Mouse (Mus musculus) hindbrain, embryonic 14.5 days (tissue): ENCODE data around the gene Hsd17b2. TPM values are rescaled to one million over a fixed set of nuclear protein-coding genes. Genes with fewer than 3 reads are reported as not detected.

ENCODE experiments used
- ATAC-seq: fragments of 200-750 bp; cut with Nextera tagmentation; 2 replicates; pipeline ENCODE4 v1.8.0; 2017; ENCODE audit warnings: moderate number of reproducible peaks, mild to moderate bottlenecking, moderate TSS enrichment, moderate library complexity; ENCODE audit not compliant: low FRiP score
- DNase-seq: peaks from one replicate; pipeline ENCODE4 v3.0.0-alpha.2; 2015; ENCODE audit warnings: low spot score
- H3K27ac ChIP-seq: fragments of 300-500 bp; sonication (generic); 2 replicates; pipeline ENCODE4 v1.5.1; 2014; ENCODE audit warnings: mild to moderate bottlenecking, moderate library complexity
- H3K27me3 ChIP-seq: fragments of 300-500 bp; sonication (generic); 2 replicates; pipeline ENCODE4 v1.6.1; 2014; ENCODE audit warnings: mild to moderate bottlenecking, low read length, mixed read lengths; ENCODE audit not compliant: control insufficient read depth, insufficient read depth
- H3K36me3 ChIP-seq: fragments of 300-500 bp; sonication (generic); replicated peaks from 2 replicates; pipeline ENCODE4 v1.6.1; 2014; ENCODE audit not compliant: control insufficient read depth, insufficient read depth
- H3K4me1 ChIP-seq: fragments of 300-500 bp; sonication (generic); replicated peaks from 2 replicates; pipeline ENCODE4 v1.6.1; 2014; ENCODE audit warnings: antibody characterized with exemption, low read length, mixed read lengths; ENCODE audit not compliant: control insufficient read depth, insufficient read depth
- H3K4me2 ChIP-seq: fragments of 300-500 bp; sonication (generic); replicated peaks from 2 replicates; pipeline ENCODE4 v1.6.1; 2014; ENCODE audit warnings: mild to moderate bottlenecking, moderate library complexity
- H3K4me3 ChIP-seq: fragments of 300-500 bp; sonication (generic); replicated peaks from 2 replicates; pipeline ENCODE4 v1.5.1; 2014; ENCODE audit warnings: mild to moderate bottlenecking, low read length
- H3K9ac ChIP-seq: fragments of 300-500 bp; sonication (generic); 2 replicates; pipeline ENCODE4 v1.6.1; 2014
- H3K9me3 ChIP-seq: fragments of 300-500 bp; sonication (generic); 2 replicates; pipeline ENCODE4 v1.6.1; 2016; ENCODE audit warnings: low read length; ENCODE audit not compliant: control insufficient read depth
- WGBS: fragments of 180-500 bp; shearing (Covaris S2); extraction: QIAGEN DNeasy Blood & Tissue Kit; methylation state at CpG from one replicate; pipeline ENCODE4 v1.1.7; 2014; 5-methylcytosine and 5-hydroxymethylcytosine counted together
- polyA plus RNA-seq: library from polyadenylated mRNA; unstranded; fragments of >200 nt; fragmentation: Nextera tagmentation; extraction: Ambion mirVana; gene quantifications from 2 replicates; pipeline ENCODE4 v1.2.1, GENCODE M21; 2014

Hsd17b2 gene
- polyA plus RNA-seq, 1 experiment from 2014 or later = 0.25 TPM

DNA sequence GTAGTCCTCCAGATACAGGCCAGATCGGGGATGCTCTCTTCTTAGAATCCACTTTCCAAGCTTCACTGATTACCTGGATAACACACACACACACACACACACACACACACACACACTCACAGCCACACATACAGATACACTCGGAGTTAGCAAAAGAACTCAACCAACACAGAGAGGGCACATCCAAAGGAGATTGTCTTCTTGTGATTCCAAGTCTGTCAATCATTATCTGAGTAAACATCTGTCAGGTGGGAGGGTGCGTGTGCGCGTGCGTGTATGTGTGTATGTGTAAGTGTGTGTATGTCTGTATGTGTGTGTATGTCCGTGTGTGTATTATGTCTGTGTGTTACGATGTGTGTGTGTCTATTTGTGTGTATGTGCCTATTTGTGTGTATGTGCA is 458 bp upstream of the Hsd17b2 start:
- 94% methylated on average over 8 of the region's 8 CpGs for WGBS
- Histone ChIP-seq H3K4me3 (no peak overlapping the region), H3K27ac (no peak overlapping the region), H3K36me3 (no peaks in the 10 kb centered on the region), H3K4me1 (peaks cover 6% of the 10 kb centered on the region), H3K27me3 (no peaks in the 10 kb centered on the region), H3K9ac (no peak overlapping the region), H3K9me3 (no peaks in the 10 kb centered on the region), H3K4me2 (no peak overlapping the region)
- ATAC-seq (no peak), DNase-seq (no peak)

DNA sequence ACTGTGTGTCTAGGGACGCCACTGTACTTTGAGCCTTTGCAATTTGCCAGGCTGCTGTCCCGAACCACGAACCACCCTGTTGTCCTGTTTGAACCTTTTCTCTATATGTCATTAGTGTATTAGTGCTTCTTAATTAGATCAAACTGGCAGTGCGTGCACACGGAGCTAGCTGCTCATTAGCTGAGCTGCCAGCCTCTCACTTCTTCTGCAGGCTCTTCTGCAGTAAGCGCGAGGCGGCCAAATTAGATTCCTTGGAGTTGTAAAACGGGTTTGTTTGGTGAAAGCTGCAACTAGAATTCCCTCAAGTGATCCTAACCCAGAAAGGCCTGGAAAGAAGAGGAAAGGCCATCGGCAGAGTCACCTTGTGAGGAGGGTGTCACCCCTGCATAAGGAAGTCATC is 997 bp downstream of the Hsd17b2 start:
- H3K27ac ChIP-seq = no peak overlapping the region
- H3K27me3 ChIP-seq = no peaks in the 10 kb centered on the region
- H3K36me3 ChIP-seq = no peaks in the 10 kb centered on the region
- no peak overlapping the region for H3K4me2 ChIP-seq
- WGBS = 57% methylated on average over 10 of the region's 10 CpGs
- peaks cover 6% of the 10 kb centered on the region for H3K4me1 ChIP-seq
- no peak overlapping the region for H3K4me3 ChIP-seq
- DNase-seq (no peak), ATAC-seq (no peak)
- H3K9ac ChIP-seq = no peak overlapping the region
- no peaks in the 10 kb centered on the region for H3K9me3 ChIP-seq

- Histone ChIP-seq H3K27me3 (no peaks in the 10 kb centered on the region), H3K9ac (no peak overlapping the region), H3K36me3 (no peaks in the 10 kb centered on the region), H3K27ac (no peak overlapping the region), H3K4me2 (no peak overlapping the region), H3K4me3 (no peak overlapping the region), H3K4me1 (peaks cover 6% of the 10 kb centered on the region), H3K9me3 (no peaks in the 10 kb centered on the region)
- no peak for DNase-seq
- ATAC-seq = no peak
- WGBS = 96% methylated on average over 4 of the region's 4 CpGs
Observed at GRCm38 (mm10) chr8:117706141-117706540, 4.4 kb downstream of the Hsd17b2 start.

GRCm38 (mm10) chr8:117712226-117712625 is 10.5 kb downstream of the Hsd17b2 start:
- Histone ChIP-seq H3K4me3 (no peak overlapping the region), H3K4me1 (no peaks in the 10 kb centered on the region), H3K9me3 (no peaks in the 10 kb centered on the region), H3K36me3 (no peaks in the 10 kb centered on the region), H3K4me2 (no peak overlapping the region), H3K27ac (no peak overlapping the region), H3K9ac (no peak overlapping the region), H3K27me3 (no peaks in the 10 kb centered on the region)
- ATAC-seq = no peak
- 52% methylated on average over 5 of the region's 5 CpGs for WGBS
- DNase-seq = no peak

GRCm38 (mm10) chr8:117714604-117715003 is 12.9 kb downstream of the Hsd17b2 start:
- WGBS = 89% methylated on average over 5 of the region's 5 CpGs

DNA sequence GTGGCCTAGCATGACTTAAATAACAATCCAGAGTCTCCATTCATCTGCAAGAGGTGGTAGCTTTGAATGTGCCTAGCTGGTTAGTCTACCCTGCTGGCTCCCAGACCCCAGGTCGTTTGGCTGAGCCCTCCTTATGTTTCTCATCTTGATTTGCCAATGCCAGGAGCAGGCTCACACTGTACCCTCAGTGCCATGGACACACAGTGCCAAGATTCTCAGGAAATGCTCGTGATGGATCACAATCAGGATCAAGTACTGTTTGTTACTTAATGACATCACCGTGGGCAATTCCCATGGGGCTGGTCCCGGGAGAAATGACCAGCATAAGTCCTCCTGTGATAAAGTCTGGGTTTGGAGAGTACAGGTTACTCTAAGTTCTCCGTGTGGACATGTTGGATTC is 14.2 kb downstream of the Hsd17b2 start:
- 81% methylated on average over 5 of the region's 5 CpGs for WGBS

More at GRCm38 (mm10) chr8:117714604-117715003, 12.9 kb downstream of the Hsd17b2 start:
- ATAC-seq (no peak), DNase-seq (no peak)
- H3K4me1 ChIP-seq = no peaks in the 10 kb centered on the region
- H3K36me3 ChIP-seq = no peaks in the 10 kb centered on the region
- H3K4me2 ChIP-seq = no peak overlapping the region
- H3K27me3 ChIP-seq = no peaks in the 10 kb centered on the region
- H3K27ac ChIP-seq = no peak overlapping the region
- H3K9ac ChIP-seq = no peak overlapping the region
- H3K9me3 ChIP-seq = no peaks in the 10 kb centered on the region
- no peak overlapping the region for H3K4me3 ChIP-seq

GRCm38 (mm10) chr8:117718152-117718860 is 16.6 kb downstream of the Hsd17b2 start:
- H3K9ac ChIP-seq = no peak overlapping the region
- H3K36me3 ChIP-seq = no peaks in the 10 kb centered on the region
- no peak overlapping the region for H3K27ac ChIP-seq
- 80% methylated on average over 14 of the region's 14 CpGs for WGBS
- H3K9me3 ChIP-seq = no peaks in the 10 kb centered on the region
- H3K27me3 ChIP-seq = no peaks in the 10 kb centered on the region
- no peaks in the 10 kb centered on the region for H3K4me1 ChIP-seq
- no peak for DNase-seq
- no peak overlapping the region for H3K4me2 ChIP-seq
- no peak for ATAC-seq
- H3K4me3 ChIP-seq = no peak overlapping the region

More for the DNA sequence above, 14.2 kb downstream of the Hsd17b2 start:
- no peak overlapping the region for H3K4me3 ChIP-seq
- H3K36me3 ChIP-seq = no peaks in the 10 kb centered on the region
- H3K27me3 ChIP-seq = no peaks in the 10 kb centered on the region
- no peak for ATAC-seq
- H3K4me1 ChIP-seq = no peaks in the 10 kb centered on the region
- no peak for DNase-seq
- H3K9me3 ChIP-seq = no peaks in the 10 kb centered on the region
- H3K4me2 ChIP-seq = no peak overlapping the region
- no peak overlapping the region for H3K9ac ChIP-seq
- no peak overlapping the region for H3K27ac ChIP-seq

GRCm38 (mm10) chr8:117726467-117726866 is 24.8 kb downstream of the Hsd17b2 start:
- DNase-seq = no peak

DNA sequence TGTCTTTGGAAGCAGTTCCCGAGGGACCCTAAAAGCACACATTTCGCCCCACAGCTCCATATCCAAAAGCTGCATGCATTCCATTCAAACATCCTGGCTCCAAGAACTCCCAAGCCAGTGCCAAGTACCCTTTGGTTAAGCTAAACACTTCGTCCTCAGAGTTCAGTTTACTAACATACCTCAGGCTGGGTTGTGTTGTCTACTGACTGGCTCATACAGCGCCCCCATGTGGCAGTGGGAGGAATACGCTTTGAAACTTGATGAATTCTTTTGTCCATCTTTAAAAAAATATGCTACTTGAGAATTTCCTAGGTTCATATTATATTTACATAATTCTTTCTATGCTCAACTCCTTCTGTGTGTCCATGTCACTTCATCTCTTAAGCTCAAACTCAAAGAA is 25.9 kb downstream of the Hsd17b2 start:
- no peaks in the 10 kb centered on the region for H3K36me3 ChIP-seq
- H3K4me1 ChIP-seq = no peaks in the 10 kb centered on the region
- ATAC-seq (no peak), DNase-seq (no peak)
- no peak overlapping the region for H3K4me3 ChIP-seq
- H3K27ac ChIP-seq = no peak overlapping the region
- H3K9ac ChIP-seq = no peak overlapping the region
- no peaks in the 10 kb centered on the region for H3K27me3 ChIP-seq
- no peaks in the 10 kb centered on the region for H3K9me3 ChIP-seq
- H3K4me2 ChIP-seq = no peak overlapping the region
- 65% methylated on average over 5 of the region's 5 CpGs for WGBS

More at GRCm38 (mm10) chr8:117726467-117726866, 24.8 kb downstream of the Hsd17b2 start:
- Histone ChIP-seq H3K9me3 (no peaks in the 10 kb centered on the region), H3K27ac (no peak overlapping the region), H3K4me3 (no peak overlapping the region), H3K27me3 (no peaks in the 10 kb centered on the region), H3K36me3 (no peaks in the 10 kb centered on the region), H3K4me1 (no peaks in the 10 kb centered on the region), H3K4me2 (no peak overlapping the region), H3K9ac (no peak overlapping the region)
- 72% methylated on average over 7 of the region's 7 CpGs for WGBS
- no peak for ATAC-seq

DNA sequence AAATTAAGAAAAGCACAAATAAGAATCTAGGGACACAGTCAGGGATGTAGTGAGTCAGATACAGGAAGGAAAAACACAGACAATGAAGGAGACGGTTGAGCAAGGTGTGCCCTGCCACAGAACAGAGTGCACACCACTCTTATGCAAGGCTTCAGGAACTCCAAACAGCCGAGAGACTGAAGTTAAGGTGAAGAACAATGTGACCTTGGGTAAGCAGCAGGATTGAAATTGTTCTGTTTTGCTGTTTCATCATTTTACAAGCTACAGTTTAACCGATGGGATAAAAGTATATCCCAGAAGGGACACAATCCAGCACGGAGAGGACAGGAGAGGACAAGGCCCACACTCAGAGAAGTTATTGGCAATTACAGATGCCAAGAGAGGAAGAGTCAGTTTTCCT is 26.5 kb downstream of the Hsd17b2 start:
- DNase-seq = no peak
- no peak overlapping the region for H3K4me2 ChIP-seq
- WGBS = 88% methylated on average over 4 of the region's 4 CpGs

More for the DNA sequence above, 26.5 kb downstream of the Hsd17b2 start:
- no peaks in the 10 kb centered on the region for H3K27me3 ChIP-seq
- H3K27ac ChIP-seq = no peak overlapping the region
- H3K9me3 ChIP-seq = no peaks in the 10 kb centered on the region
- no peak overlapping the region for H3K9ac ChIP-seq
- no peaks in the 10 kb centered on the region for H3K4me1 ChIP-seq
- no peak for ATAC-seq
- H3K36me3 ChIP-seq = no peaks in the 10 kb centered on the region
- H3K4me3 ChIP-seq = no peak overlapping the region
